Mouse (Mus musculus) MEL (cell line): ENCODE measurements around the gene Macrod2.

ENCODE experiments used
- POLR2A ChIP-seq, 2 experiments: IDR thresholded peaks; 2 replicates each; pipeline ENCODE4 v1.6.1; 2011 to 2012; ENCODE audit warnings: low read length in 2 of 2, mild to moderate bottlenecking in 2 of 2, control low read depth in 1 of 2, improper control_type of control experiment in 1 of 2, low read depth in 1 of 2, moderate library complexity in 1 of 2; ENCODE audit not compliant: control insufficient read depth in 1 of 2, insufficient read depth in 1 of 2, poor library complexity in 1 of 2
- TBP ChIP-seq: IDR thresholded peaks from 2 replicates; pipeline ENCODE4 v1.8.0; 2011; ENCODE audit warnings: low read depth, low read length, improper control_type of control experiment

GRCm38 (mm10) chr2:142172706-142173105 is 1777.6 kb downstream of the Macrod2 start:
- no peak for TF ChIP-seq TBP
- no peak for TF ChIP-seq POLR2A (IDR thresholded peaks at IDR 0.05; ENCODE audit: control insufficient read depth in 1 of 2, insufficient read depth in 1 of 2, low read depth in 1 of 2, low read length in 2 of 2, poor library complexity in 1 of 2)
